Mouse (Mus musculus) hindbrain, embryonic 10.5 days (tissue): ENCODE measurements around the gene Utp15. TPM values are rescaled to one million over a fixed set of nuclear protein-coding genes. Genes with fewer than 3 reads are reported as not detected.

Experiments
- DNase-seq: peaks from one replicate; pipeline ENCODE4 v3.0.0-alpha.2; 2017; ENCODE audit warnings: low spot score
- H3K27ac ChIP-seq: fragments of 300-500 bp; sonication (generic); 2 replicates; pipeline ENCODE4 v1.5.1; 2016; ENCODE audit warnings: mild to moderate bottlenecking, moderate library complexity
- H3K27me3 ChIP-seq: fragments of 300-500 bp; sonication (generic); 2 replicates; pipeline ENCODE4 v1.6.1; 2016; ENCODE audit warnings: mild to moderate bottlenecking; ENCODE audit not compliant: poor library complexity, insufficient read depth, severe bottlenecking
- H3K36me3 ChIP-seq: fragments of 300-500 bp; sonication (generic); 2 replicates; pipeline ENCODE4 v1.6.1; 2016; ENCODE audit warnings: mild to moderate bottlenecking, moderate library complexity
- H3K4me1 ChIP-seq: fragments of 300-500 bp; sonication (generic); replicated peaks from 2 replicates; pipeline ENCODE4 v1.6.1; 2016; ENCODE audit warnings: mild to moderate bottlenecking
- H3K4me3 ChIP-seq: fragments of 300-500 bp; sonication (generic); 2 replicates; pipeline ENCODE4 v1.5.1; 2016; ENCODE audit warnings: mild to moderate bottlenecking, moderate library complexity
- H3K9me3 ChIP-seq: fragments of 300-500 bp; sonication (generic); 2 replicates; pipeline ENCODE4 v1.6.1; 2016; ENCODE audit warnings: mild to moderate bottlenecking, moderate library complexity
- WGBS: fragments of 180-500 bp; shearing (Covaris S2); methylation state at CpG from one replicate; pipeline ENCODE4 v1.1.7; 2016; 5-methylcytosine and 5-hydroxymethylcytosine counted together
- polyA plus RNA-seq: library from polyadenylated mRNA; unstranded; fragments of >200 nt; fragmentation: Nextera tagmentation; extraction: Ambion mirVana; gene quantifications from 2 replicates; pipeline ENCODE4 v1.2.1, GENCODE M21; 2016

Gene Utp15
- polyA plus RNA-seq, 1 experiment from 2014 or later = 36.8 TPM

DNA sequence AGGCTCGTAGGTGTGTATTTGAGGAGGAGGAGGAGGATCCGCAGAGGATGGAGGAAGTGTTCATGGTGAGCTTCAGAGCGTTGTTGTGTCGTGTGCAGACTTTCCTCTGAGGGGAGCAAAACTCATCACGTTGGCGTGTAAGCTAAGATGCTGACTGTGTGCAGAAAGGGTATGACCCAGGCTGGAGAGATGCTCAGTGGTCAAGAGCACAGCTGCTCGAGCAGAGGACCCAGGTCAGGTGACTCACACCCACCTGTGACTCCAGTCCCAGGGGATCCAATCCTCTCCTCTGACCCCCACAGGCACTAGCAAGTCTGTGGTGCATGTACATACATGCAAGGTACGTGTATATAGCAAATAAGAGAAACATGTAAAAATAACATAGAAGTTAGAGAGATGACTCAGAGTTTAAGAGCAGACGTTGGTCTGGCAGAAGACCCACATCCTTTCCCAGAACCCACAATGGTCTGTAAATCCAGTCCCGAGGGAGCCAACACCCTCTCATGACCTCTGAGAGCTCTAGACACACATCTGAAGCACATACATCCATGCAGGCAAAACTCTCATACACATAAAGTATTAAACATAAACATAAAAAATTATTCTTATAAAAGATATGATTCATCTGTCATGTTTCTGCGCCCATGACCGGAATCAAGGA lies 18.3 kb upstream of the Utp15 start:
- Histone ChIP-seq H3K4me3 (no peak overlapping the region), H3K36me3 (0 out of 2 replicates have a peak, but pooled peaks cover 2% of the 10 kb centered on the region), H3K4me1 (no peaks in the 10 kb centered on the region), H3K9me3 (no peaks in the 10 kb centered on the region), H3K27me3 (no peaks in the 10 kb centered on the region), H3K27ac (no peak overlapping the region)
- 83% methylated on average over 12 of the region's 12 CpGs for WGBS
- no peak for DNase-seq

DNA sequence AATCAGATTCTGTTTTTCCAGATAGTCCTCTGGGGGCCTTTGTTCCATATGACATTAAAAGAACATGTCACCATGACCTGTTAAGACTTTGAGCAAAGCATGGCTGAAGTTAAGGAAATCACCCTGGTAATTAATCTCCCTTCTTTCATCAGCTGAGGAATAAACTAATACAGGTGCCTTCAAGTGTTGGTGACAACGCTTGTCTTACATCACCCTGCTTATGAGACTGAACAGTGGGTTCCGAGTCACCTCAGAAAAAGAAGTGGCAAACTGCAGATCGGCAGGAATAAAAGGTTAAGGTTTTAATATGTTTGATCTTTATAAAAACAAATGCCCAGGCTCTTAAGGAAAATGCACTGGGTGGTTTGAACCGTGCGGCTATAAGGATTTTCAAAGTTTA lies 16.8 kb upstream of the Utp15 start, which contains the start of gene Gm21976:
Gm21976 (plus strand) TSS at position 202 of the 400 bp plus-strand sequence.
- H3K36me3 ChIP-seq = peaks cover 16% of the 10 kb centered on the region
- 90% methylated on average over 5 of the region's 5 CpGs for WGBS
- no peaks in the 10 kb centered on the region for H3K4me1 ChIP-seq
- DNase-seq = no peak
- no peaks in the 10 kb centered on the region for H3K9me3 ChIP-seq
- H3K4me3 ChIP-seq = no peak within 1 kb of the TSS
- no peaks in the 10 kb centered on the region for H3K27me3 ChIP-seq
- no peak within 1 kb of the TSS for H3K27ac ChIP-seq

- Histone ChIP-seq H3K27me3 (no peaks in the 10 kb centered on the region), H3K36me3 (peaks cover 36% of the 10 kb centered on the region), H3K4me1 (no peaks in the 10 kb centered on the region), H3K9me3 (no peaks in the 10 kb centered on the region), H3K27ac (no peak overlapping the region), H3K4me3 (no peak overlapping the region)
- no peak for DNase-seq
- WGBS = 89% methylated on average over 2 of the region's 2 CpGs
Observed at GRCm38 (mm10) chr13:98277501-98277900, 14.7 kb upstream of the Utp15 start.

GRCm38 (mm10) chr13:98276253-98276652 lies 13.4 kb upstream of the Utp15 start:
- Histone ChIP-seq H3K4me1 (no peaks in the 10 kb centered on the region), H3K9me3 (no peaks in the 10 kb centered on the region), H3K4me3 (no peak overlapping the region), H3K27me3 (no peaks in the 10 kb centered on the region), H3K36me3 (peaks cover 49% of the 10 kb centered on the region), H3K27ac (no peak overlapping the region)
- WGBS = 88% methylated on average over 7 of the region's 7 CpGs
- DNase-seq = no peak

- H3K36me3 ChIP-seq = peaks cover 55% of the 10 kb centered on the region
- no peak overlapping the region for H3K4me3 ChIP-seq
- WGBS = 88% methylated on average over 4 of the region's 4 CpGs
Observed at GRCm38 (mm10) chr13:98275646-98276045, 12.8 kb upstream of the Utp15 start.

GRCm38 (mm10) chr13:98274023-98274422 lies 11.2 kb upstream of the Utp15 start:
- no peaks in the 10 kb centered on the region for H3K27me3 ChIP-seq
- H3K4me1 ChIP-seq = no peaks in the 10 kb centered on the region
- WGBS = 95% methylated on average over 9 of the region's 9 CpGs
- no peaks in the 10 kb centered on the region for H3K9me3 ChIP-seq
- no peak overlapping the region for H3K4me3 ChIP-seq
- no peak for DNase-seq
- H3K27ac ChIP-seq = no peak overlapping the region
- H3K36me3 ChIP-seq = peaks cover 67% of the 10 kb centered on the region

More at GRCm38 (mm10) chr13:98275646-98276045, 12.8 kb upstream of the Utp15 start:
- Histone ChIP-seq H3K27me3 (no peaks in the 10 kb centered on the region), H3K27ac (no peak overlapping the region), H3K9me3 (no peaks in the 10 kb centered on the region), H3K4me1 (no peaks in the 10 kb centered on the region)
- DNase-seq = no peak

GRCm38 (mm10) chr13:98264111-98264510 lies 1.3 kb upstream of the Utp15 start:
- Histone ChIP-seq H3K36me3 (peaks cover 30% of the 10 kb centered on the region), H3K9me3 (no peaks in the 10 kb centered on the region), H3K27me3 (no peaks in the 10 kb centered on the region), H3K27ac (no peak overlapping the region; the same call in 1 of the 2 replicates), H3K4me3 (peak overlapping the region; percentile 82), H3K4me1 (peaks cover 24% of the 10 kb centered on the region)
- no peak for DNase-seq
- 29% methylated on average over 5 of the region's 5 CpGs for WGBS

DNA sequence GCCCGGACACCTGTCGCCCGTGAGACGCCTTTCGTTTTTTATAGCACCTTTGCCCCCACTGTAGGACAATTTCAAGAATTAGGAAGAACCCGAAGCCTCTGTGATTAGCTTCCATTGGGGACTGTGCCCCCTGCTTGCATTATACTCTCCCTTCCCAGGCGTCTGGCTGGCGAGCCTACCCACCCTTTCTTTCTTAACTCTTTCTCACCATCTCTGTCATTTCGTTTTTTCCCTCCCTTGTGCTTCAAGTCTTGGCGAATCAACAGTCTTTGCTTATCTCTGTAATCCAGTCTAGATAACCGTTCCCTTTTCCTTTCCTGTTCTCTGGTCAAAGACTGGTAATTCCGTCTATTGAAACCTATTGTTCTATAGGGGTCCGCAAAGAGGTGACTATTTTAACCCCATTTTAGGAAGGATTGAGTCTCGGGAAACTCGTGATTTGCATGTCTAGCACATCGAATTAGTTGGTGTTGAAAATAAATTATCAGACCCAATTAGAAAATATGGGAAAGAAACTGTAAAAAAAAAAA lies 682 bp upstream of the Utp15 start:
- WGBS = 2% methylated on average over 16 of the region's 16 CpGs
- H3K9me3 ChIP-seq = no peaks in the 10 kb centered on the region
- no peak for DNase-seq
- peaks cover 24% of the 10 kb centered on the region for H3K4me1 ChIP-seq
- H3K36me3 ChIP-seq = peaks cover 30% of the 10 kb centered on the region
- H3K27ac ChIP-seq = peak overlapping the region; percentile 94
- H3K4me3 ChIP-seq = peak overlapping the region; percentile 82
- no peaks in the 10 kb centered on the region for H3K27me3 ChIP-seq

DNA sequence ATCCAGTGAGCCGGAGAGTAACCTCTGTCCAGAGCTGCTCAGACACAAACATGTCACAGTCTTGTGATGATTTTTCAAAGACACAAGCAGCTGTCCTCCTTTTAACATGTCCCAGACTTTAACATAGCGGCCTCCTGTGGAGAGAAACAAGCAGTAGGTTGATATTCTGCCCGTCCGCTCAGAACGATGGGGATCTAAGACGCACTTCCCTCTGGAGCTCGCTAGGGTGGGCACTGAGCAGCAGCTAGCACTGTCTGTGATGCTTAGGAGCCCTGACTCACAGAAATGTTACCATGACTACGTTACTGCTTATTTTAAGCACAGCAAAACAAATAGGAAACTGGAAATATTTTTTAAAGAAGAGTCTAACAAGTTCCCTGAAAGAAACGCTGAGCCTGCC lies 7.9 kb downstream of the Utp15 start:
- Histone ChIP-seq H3K27ac (no peak overlapping the region), H3K4me1 (no peaks in the 10 kb centered on the region), H3K4me3 (no peak overlapping the region), H3K27me3 (no peaks in the 10 kb centered on the region), H3K36me3 (peaks cover 99% of the 10 kb centered on the region), H3K9me3 (no peaks in the 10 kb centered on the region)
- DNase-seq = no peak
- WGBS = 78% methylated on average over 9 of the region's 9 CpGs

- H3K4me3 ChIP-seq = no peak overlapping the region
- H3K9me3 ChIP-seq = no peaks in the 10 kb centered on the region
- no peak for DNase-seq
- H3K27ac ChIP-seq = no peak overlapping the region
- peaks cover 4% of the 10 kb centered on the region; the same call in 1 of the 2 replicates for H3K4me1 ChIP-seq
- peaks cover 79% of the 10 kb centered on the region for H3K36me3 ChIP-seq
- 92% methylated on average over 10 of the region's 10 CpGs for WGBS
- no peaks in the 10 kb centered on the region for H3K27me3 ChIP-seq
Observed at GRCm38 (mm10) chr13:98249594-98249993, 13.2 kb downstream of the Utp15 start.

- H3K36me3 ChIP-seq = peaks cover 37% of the 10 kb centered on the region
- H3K4me1 ChIP-seq = peaks cover 10% of the 10 kb centered on the region; the same call in 1 of the 2 replicates
- no peaks in the 10 kb centered on the region for H3K9me3 ChIP-seq
- WGBS = 77% methylated on average over 7 of the region's 7 CpGs
- no peak for DNase-seq
- H3K27ac ChIP-seq = no peak overlapping the region
- H3K4me3 ChIP-seq = no peak overlapping the region
- no peaks in the 10 kb centered on the region for H3K27me3 ChIP-seq
Observed at GRCm38 (mm10) chr13:98245386-98245785, 17.5 kb downstream of the Utp15 start.

GRCm38 (mm10) chr13:98244571-98245350 lies 18.1 kb downstream of the Utp15 start:
- WGBS = 76% methylated on average over 5 of the region's 5 CpGs
- Histone ChIP-seq H3K27me3 (no peaks in the 10 kb centered on the region), H3K4me3 (no peak overlapping the region), H3K36me3 (peaks cover 31% of the 10 kb centered on the region), H3K9me3 (no peaks in the 10 kb centered on the region), H3K27ac (no peak overlapping the region), H3K4me1 (peaks cover 10% of the 10 kb centered on the region; the same call in 1 of the 2 replicates)
- no peak for DNase-seq
